Mouse (Mus musculus) C2C12 (cell line): ENCODE results near the gene Serpini1.

Experiments
- CEBPB ChIP-seq: IDR thresholded peaks from one replicate; pipeline ENCODE4 v1.6.1; 2011; ENCODE audit warnings: low read depth, mild to moderate bottlenecking, control low read depth, moderate library complexity
- CTCF ChIP-seq: IDR thresholded peaks from one replicate; pipeline ENCODE4 v1.5.1; 2011; ENCODE audit not compliant: control insufficient read depth, insufficient read depth, insufficient read length
- FOSL1 ChIP-seq: IDR thresholded peaks from one replicate; pipeline ENCODE4 v1.8.0; 2011; ENCODE audit warnings: mild to moderate bottlenecking, low read length; ENCODE audit not compliant: poor library complexity, insufficient read depth, severe bottlenecking
- MAX ChIP-seq: IDR thresholded peaks from one replicate; pipeline ENCODE4 v1.6.1; 2011; ENCODE audit warnings: mild to moderate bottlenecking, control low read depth
- MYOD1 ChIP-seq: IDR thresholded peaks from one replicate; pipeline ENCODE4 v1.6.1; 2011; ENCODE audit warnings: low read depth; ENCODE audit not compliant: control insufficient read depth, insufficient read length
- MYOG ChIP-seq: IDR thresholded peaks from one replicate; pipeline ENCODE4 v1.6.1; 2011; ENCODE audit not compliant: control insufficient read depth, insufficient read length; ENCODE audit errors: extremely low read depth
- USF1 ChIP-seq: IDR thresholded peaks from one replicate; pipeline ENCODE4 v1.6.1; 2011; ENCODE audit warnings: low read depth, mild to moderate bottlenecking, control low read depth, moderate library complexity

GRCm38 (mm10) chr3:75534045-75534834 is 23.1 kb upstream of the Serpini1 start:
- TF ChIP-seq CTCF (no peak), MAX (no peak), FOSL1 (no peak), USF1 (no peak), CEBPB (no peak), MYOG (no peak), MYOD1 (no peak)
